Mouse (Mus musculus): ENCODE results near the gene Ctxn1.
A peak's percentile ranks its signal among the peaks of the same experiment; 100 is the strongest.

Ctxn1 gene

DNA sequence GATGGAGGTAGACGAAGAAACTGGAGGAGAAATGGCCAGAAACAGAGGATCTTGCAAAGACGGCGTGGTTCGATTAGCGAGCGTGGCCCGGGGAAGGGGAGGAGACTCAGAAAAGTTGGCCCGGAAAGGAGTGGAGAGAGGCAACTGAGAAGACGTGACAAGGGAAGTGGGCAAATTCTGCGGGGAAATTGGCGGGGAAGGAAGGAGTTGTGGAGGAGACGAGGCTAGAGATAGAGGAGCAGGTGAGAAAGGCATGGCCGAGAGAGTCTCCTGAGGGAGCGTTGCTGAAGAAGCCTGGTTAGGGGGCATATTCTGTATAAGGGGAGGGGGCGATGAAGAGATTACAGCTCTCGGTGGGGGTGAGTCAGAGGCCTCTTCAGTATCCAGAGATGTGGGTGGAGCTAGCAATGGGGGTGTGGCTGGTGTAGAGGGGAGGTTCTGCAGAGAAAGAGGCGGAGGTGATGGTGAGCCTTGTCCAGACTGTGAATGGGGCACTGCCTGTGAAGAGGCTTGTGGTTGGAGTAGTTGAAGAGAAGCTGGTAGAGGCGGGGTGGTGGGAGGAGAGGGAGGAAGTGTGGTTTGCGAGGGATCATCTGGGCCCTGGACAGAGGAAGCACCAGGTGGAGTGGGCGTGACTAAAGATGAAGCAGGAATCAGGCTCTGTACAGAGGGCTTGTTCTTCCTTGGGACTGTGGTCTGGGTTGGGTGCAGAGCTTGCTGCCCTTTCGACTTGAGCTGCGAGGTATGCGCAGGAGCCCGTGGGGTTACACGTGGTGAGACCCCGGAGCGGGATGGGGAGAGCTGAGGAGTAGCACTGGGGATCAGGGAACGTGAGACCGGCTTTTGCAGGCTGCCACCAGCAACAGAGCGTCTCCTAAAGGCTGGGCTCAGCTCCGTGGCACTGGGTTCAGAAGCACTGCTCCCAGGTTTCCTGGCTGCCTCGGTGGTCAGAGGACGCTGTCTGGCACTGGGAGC lies 44.8 kb downstream of the Ctxn1 start:
- peak; percentile 73 for DNase-seq (ENCODE audit: low spot score)

DNA sequence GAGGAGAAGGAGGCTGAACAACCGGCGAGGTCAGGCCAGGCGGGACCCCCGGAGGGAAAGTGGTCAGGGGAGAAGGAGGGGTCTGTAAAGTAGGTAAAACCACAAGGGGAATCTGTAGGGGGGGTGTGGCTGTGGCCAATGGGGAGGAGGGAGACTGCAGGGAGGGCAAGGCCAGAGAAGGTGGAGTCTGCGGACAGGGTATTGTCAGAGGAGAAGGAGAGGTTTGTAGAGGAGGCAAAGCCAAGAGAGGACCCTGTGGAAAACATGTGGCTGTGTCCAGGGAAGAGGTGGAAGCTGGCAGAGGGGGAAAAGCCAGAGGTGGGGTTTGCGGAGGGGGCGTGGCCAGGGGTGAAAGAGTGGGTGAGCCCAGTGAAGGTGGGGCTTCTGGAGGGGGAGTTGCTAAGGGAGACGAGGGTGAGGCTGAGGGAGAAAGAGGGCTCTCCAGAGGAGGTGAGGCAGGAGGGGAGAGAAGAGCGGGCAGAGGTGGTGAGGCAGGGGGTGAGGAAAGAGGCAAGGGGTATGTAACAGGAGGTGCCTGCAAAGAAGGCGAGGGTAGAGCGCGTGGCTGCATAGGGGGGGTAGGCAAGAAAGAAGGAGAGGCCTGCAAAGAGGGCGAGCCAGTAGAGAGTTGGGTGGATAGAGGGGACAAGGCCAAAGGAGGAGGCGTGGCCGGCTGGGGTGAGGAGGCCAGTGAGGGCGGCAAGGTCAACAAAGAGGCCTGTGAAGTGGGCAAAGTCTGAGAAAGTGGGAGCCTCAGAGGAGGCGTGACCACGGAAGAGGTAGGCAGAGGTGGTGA lies 45.7 kb downstream of the Ctxn1 start:
- DNase-seq (ENCODE audit: low spot score), result peak; percentile 38

DNA sequence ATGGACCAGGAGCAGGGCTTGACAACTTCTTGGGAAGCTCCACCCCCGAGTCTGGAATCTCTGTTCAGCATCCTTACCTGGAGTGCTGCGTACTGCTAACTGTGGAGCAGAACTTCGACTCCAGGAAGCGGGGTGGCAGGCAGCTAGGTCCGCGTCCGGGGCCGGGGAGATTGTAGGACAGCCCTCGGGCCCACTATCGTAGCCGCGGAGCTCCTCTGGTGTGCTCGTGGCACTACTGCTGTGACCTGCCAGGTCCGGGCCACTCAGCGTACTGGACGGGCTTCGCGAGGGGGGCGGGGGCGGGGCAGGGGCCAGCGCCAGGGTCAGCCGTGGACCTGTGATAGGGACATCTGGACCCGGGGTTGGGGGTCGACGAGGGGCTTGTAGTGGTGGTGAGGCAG lies 46.3 kb downstream of the Ctxn1 start:
- DNase-seq (ENCODE audit: low spot score), result peak; percentile 12

DNA sequence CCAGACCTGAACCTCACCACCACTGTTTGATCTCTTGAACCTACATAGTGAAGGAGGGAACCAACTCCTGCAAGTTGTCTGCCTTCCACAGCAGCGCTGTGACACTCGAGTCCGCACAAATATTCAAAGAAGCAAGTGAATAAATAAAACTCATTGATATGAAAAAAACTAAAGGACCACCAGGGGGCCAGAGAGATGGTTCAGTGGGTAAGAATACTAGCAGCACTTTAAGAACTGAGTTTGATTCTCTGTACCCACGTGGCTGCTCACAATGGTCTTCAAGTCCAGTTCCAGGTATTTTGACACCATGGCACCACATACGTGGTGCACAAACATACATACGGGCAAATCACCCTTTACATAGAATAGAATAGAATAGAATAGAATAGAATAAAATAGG lies 48.0 kb downstream of the Ctxn1 start:
- DNase-seq (ENCODE audit: low spot score), result no peak

All from T-cell, adult 2 months (primary cell).